Mouse (Mus musculus): ENCODE results near the gene Bcl2a1b.
"Not testable (repeated sequence)": the region's sequence is repeated elsewhere in the genome, so short reads cannot be mapped to it uniquely, and the experiment has no call there.

The Bcl2a1b gene

GRCm38 (mm10) chr9:89198969-89199416 is at the start of gene Bcl2a1b, which contains the start of gene Gm29094:
TSS of gene Bcl2a1b (plus strand) at chr9:89199209.
TSS of gene Gm29094 (plus strand) at chr9:89199379.
- not testable (repeated sequence) for DNase-seq (ENCODE audit: extremely low spot score, low read depth, low spot score)

- not testable (repeated sequence) for DNase-seq (ENCODE audit: extremely low spot score, low read depth, low spot score)
Measured at GRCm38 (mm10) chr9:89172539-89172938, 26.5 kb upstream of the Bcl2a1b start.

GRCm38 (mm10) chr9:89178833-89179232 is 20.2 kb upstream of the Bcl2a1b start:
- DNase-seq (ENCODE audit: extremely low spot score, low read depth, low spot score): not testable (repeated sequence)

- DNase-seq (ENCODE audit: extremely low spot score, low read depth, low spot score): not testable (repeated sequence)
Measured at GRCm38 (mm10) chr9:89179469-89179868, 19.5 kb upstream of the Bcl2a1b start.

GRCm38 (mm10) chr9:89187006-89187405 is 12.0 kb upstream of the Bcl2a1b start:
- not testable (repeated sequence) for DNase-seq (ENCODE audit: extremely low spot score, low read depth, low spot score)

GRCm38 (mm10) chr9:89195483-89195882 is 3.5 kb upstream of the Bcl2a1b start:
- not testable (repeated sequence) for DNase-seq (ENCODE audit: extremely low spot score, low read depth, low spot score)

GRCm38 (mm10) chr9:89197509-89197908 is 1.5 kb upstream of the Bcl2a1b start:
- not testable (repeated sequence) for DNase-seq (ENCODE audit: extremely low spot score, low read depth, low spot score)

- not testable (repeated sequence) for DNase-seq (ENCODE audit: extremely low spot score, low read depth, low spot score)
Measured at GRCm38 (mm10) chr9:89198349-89198748, 660 bp upstream of the Bcl2a1b start.

GRCm38 (mm10) chr9:89202256-89202655 is 3.2 kb downstream of the Bcl2a1b start:
- not testable (repeated sequence) for DNase-seq (ENCODE audit: extremely low spot score, low read depth, low spot score)

GRCm38 (mm10) chr9:89208939-89209338 is 9.9 kb downstream of the Bcl2a1b start:
- DNase-seq (ENCODE audit: extremely low spot score, low read depth, low spot score): not testable (repeated sequence)

- DNase-seq (ENCODE audit: extremely low spot score, low read depth, low spot score): not testable (repeated sequence)
Measured at GRCm38 (mm10) chr9:89210353-89211064, 11.5 kb downstream of the Bcl2a1b start, which contains the start of gene Mthfs. TSS of gene Mthfs (plus strand) at chr9:89210676.

- DNase-seq (ENCODE audit: extremely low spot score, low read depth, low spot score): not testable (repeated sequence)
Measured at GRCm38 (mm10) chr9:89211065-89211858, 12.3 kb downstream of the Bcl2a1b start.

GRCm38 (mm10) chr9:89212428-89212827 is 13.4 kb downstream of the Bcl2a1b start:
- DNase-seq (ENCODE audit: extremely low spot score, low read depth, low spot score): not testable (repeated sequence)

GRCm38 (mm10) chr9:89218174-89218573 is 19.2 kb downstream of the Bcl2a1b start:
- DNase-seq (ENCODE audit: extremely low spot score, low read depth, low spot score): not testable (repeated sequence)

- not testable (repeated sequence) for DNase-seq (ENCODE audit: extremely low spot score, low read depth, low spot score)
Measured at GRCm38 (mm10) chr9:89219668-89220067, 20.7 kb downstream of the Bcl2a1b start.

- not testable (repeated sequence) for DNase-seq (ENCODE audit: extremely low spot score, low read depth, low spot score)
Measured at GRCm38 (mm10) chr9:89220704-89221287, 21.8 kb downstream of the Bcl2a1b start.

- no peak for DNase-seq (ENCODE audit: extremely low spot score, low read depth, low spot score)
Measured at GRCm38 (mm10) chr9:89226071-89226470, 27.1 kb downstream of the Bcl2a1b start.

- no peak for DNase-seq (ENCODE audit: extremely low spot score, low read depth, low spot score)
Measured at GRCm38 (mm10) chr9:89228122-89228521, 29.1 kb downstream of the Bcl2a1b start.

GRCm38 (mm10) chr9:89230897-89231497 is 32.0 kb downstream of the Bcl2a1b start:
- DNase-seq (ENCODE audit: extremely low spot score, low read depth, low spot score): not testable (repeated sequence)

GRCm38 (mm10) chr9:89237131-89237530 is 38.1 kb downstream of the Bcl2a1b start:
- not testable (repeated sequence) for DNase-seq (ENCODE audit: extremely low spot score, low read depth, low spot score)

All from hindlimb bud, embryonic 11.5 days (tissue).